Mouse (Mus musculus) thymus, adult 2 months (tissue): Measurements from ENCODE around the gene Ndufa11.

Source experiments
- CTCF ChIP-seq: fragments of 200-500 bp; IDR thresholded peaks from 2 replicates; pipeline ENCODE4 v1.5.1; 2012; ENCODE audit warnings: mild to moderate bottlenecking, control low read depth, low read length, moderate library complexity, borderline replicate concordance; ENCODE audit not compliant: control insufficient read depth, poor library complexity, insufficient read depth; ENCODE audit errors: extremely low read depth
- POLR2A ChIP-seq: fragments of 200-500 bp; IDR thresholded peaks from 2 replicates; pipeline ENCODE4 v1.6.1; 2012; ENCODE audit warnings: mild to moderate bottlenecking, low read length, control low read depth, moderate library complexity; ENCODE audit not compliant: control insufficient read depth, poor library complexity, insufficient read depth; ENCODE audit errors: extremely low read depth

- no peak for TF ChIP-seq CTCF
- TF ChIP-seq POLR2A = no peak
Observed at GRCm38 (mm10) chr17:56763741-56764250, 46.2 kb downstream of the Ndufa11 start.
